Mouse (Mus musculus) G1E (cell line): ENCODE measurements around the gene Incenp.

Source experiments
- CTCF ChIP-seq: IDR thresholded peaks from 2 replicates; pipeline ENCODE4 v1.5.1; 2012; ENCODE audit warnings: low read depth, low read length, inconsistent platforms, mixed read lengths
- GATA1 ChIP-seq: IDR thresholded peaks from 2 replicates; pipeline ENCODE4 v1.6.1; 2012; ENCODE audit warnings: borderline replicate concordance, low read length, inconsistent platforms, mixed read lengths
- TAL1 ChIP-seq: conservative IDR thresholded peaks from 2 replicates; pipeline ENCODE4 v1.6.1; 2012; ENCODE audit warnings: low read depth, low read length, inconsistent platforms, mixed read lengths

- TF ChIP-seq CTCF, result no peak
- no peak for TF ChIP-seq GATA1
- no peak for TF ChIP-seq TAL1
Observed at GRCm38 (mm10) chr19:9946986-9947385, 47.6 kb upstream of the Incenp start.
